Mouse (Mus musculus): ENCODE measurements around the gene Amn.

- TF ChIP-seq POLR2A (IDR thresholded peaks at IDR 0.05; ENCODE audit: extremely low read depth, insufficient read depth, low read length) (no peak), CTCF (IDR thresholded peaks at IDR 0.05; ENCODE audit: extremely low read depth, insufficient read depth, low read length) (no peak)
Measured at GRCm38 (mm10) chr12:111276371-111276770, 5.5 kb downstream of the Amn start.

Measured in cortical plate, adult 2 months (tissue).